In the genomic region with DNA sequence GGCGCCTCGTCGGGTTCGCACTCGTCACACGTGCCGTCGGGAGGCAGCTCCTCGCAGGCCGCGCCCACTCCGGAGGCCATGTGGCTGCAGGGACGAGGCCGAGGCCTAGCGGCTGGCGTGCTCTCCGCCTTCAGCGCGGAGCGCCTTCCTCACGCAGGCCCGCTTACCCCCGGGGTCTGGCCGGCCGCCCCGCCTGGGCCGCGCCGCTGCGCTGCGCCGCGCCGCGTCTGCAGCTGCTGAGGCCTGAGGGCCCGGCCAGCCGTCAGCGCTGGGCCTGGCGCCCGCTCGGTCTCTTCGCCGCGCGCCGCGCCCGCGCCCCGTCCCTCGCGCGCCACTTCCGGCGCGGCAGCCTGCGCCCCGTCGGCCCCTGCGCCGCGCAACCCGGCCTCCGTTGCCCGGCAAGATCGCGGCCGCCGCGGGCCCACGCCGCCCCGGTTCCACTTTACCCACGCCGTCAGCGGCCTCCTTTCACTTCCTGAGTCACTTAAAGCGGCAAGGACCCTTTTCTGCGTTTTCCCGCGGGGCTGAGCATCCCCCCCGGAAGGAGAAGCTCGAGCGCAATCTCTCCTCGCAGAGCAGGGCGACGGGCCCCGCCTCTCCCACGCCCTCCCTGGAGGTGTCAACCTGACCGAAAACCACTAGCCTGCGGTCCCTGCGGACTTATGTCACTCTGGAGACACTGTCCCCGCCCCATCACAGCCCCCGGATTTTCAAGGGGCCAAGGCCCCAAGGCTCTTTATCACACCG, we compare ENCODE assay signal across 8 mouse cellular contexts. TPM values are rescaled to one million over a fixed set of nuclear protein-coding genes. Genes with fewer than 3 reads are reported as not detected.
DNase-seq lines count a peak whose midpoint lies in the region; ATAC-seq lines count a peak whose summit lies in the region.

No protein-coding gene starts in this region.

- no peaks in the 10 kb centered on the region for H3K27me3 ChIP-seq in intestine, embryonic 15.5 days (replicated peaks)

- H3K36me3 ChIP-seq in intestine, embryonic 15.5 days: no peaks in the 10 kb centered on the region

- peak; percentile 95 for DNase-seq in adrenal gland, adult 2 months
- peak; percentile 87 for DNase-seq in embryo, embryonic 11 days
- peak; percentile 84 for DNase-seq in gastrocnemius, postnatal 25 days
- peak; percentile 83 to 91 for DNase-seq in left cerebral cortex, postnatal 14 days (ENCODE audit: low spot score in 2 of 2)
- peak; percentile 86 for DNase-seq in right cerebral cortex, postnatal 14 days
- DNase-seq in urinary bladder, postnatal 25 days (ENCODE audit: low spot score): peak; percentile 71

- WGBS in intestine, embryonic 15.5 days: under 1% methylated on average over 84 of the region's 94 CpGs

- H3K9me3 ChIP-seq in intestine, embryonic 15.5 days: no peaks in the 10 kb centered on the region

- H3K27ac ChIP-seq in intestine, embryonic 15.5 days: peak overlapping the region; percentile 97

- intact Hi-C loops in left cerebral cortex, postnatal 14 days (cut with DNase I): loop anchor here (5.0 to 10.0 kb wide), 3 partner anchors 47 to 308 kb away; no protein-coding TSS in a partner anchor

- peak overlapping the region; percentile 88 for H3K9ac ChIP-seq in intestine, embryonic 15.5 days

- H3K4me1 ChIP-seq in intestine, embryonic 15.5 days (replicated peaks): 0 out of 2 replicates have a peak, but pooled peaks cover 8% of the 10 kb centered on the region

- peak overlapping the region; percentile 75 for H3K4me3 ChIP-seq in intestine, embryonic 15.5 days (replicated peaks)

- peak overlapping the region; percentile 90 for H3K4me2 ChIP-seq in intestine, embryonic 15.5 days (replicated peaks)

- peak; percentile 96 for ATAC-seq in intestine, embryonic 15.5 days
- peak; percentile 95 for ATAC-seq in megakaryocyte-erythroid progenitor cell, adult 5-6 weeks (replicated peaks; ENCODE audit: low FRiP score, low TSS enrichment, poor library complexity, severe bottlenecking)

RNA-seq across cellular contexts. Expression of a gene that starts 6.8 kb away (rescaled TPM):
- 10 to 100 TPM; 59.9 to 61.0 TPM for total RNA-seq in adrenal gland, adult 2 months (2021)
- 20.6 and 20.9 TPM in 2 replicates for polyA plus RNA-seq in adrenal gland, adult 2 months (2012; rRNA removed)
- 10 to 100 TPM; 13.5 to 13.9 TPM for total RNA-seq in gastrocnemius, postnatal 25 days (2021)
- 21.1 and 25.5 TPM in 2 replicates for polyA plus RNA-seq in intestine, embryonic 15.5 days (2015; fragmentation: Nextera tagmentation; extraction: Ambion mirVana)
- 100 to 1,000 TPM; 172 to 173 TPM for total RNA-seq in left cerebral cortex, postnatal 14 days (2021)
- total RNA-seq in megakaryocyte-erythroid progenitor cell, adult 5-6 weeks (2014; fragmentation: Nextera tagmentation): 34.9 and 37.2 TPM in 2 replicates
- total RNA-seq in megakaryocyte-erythroid progenitor cell, adult 5-6 weeks (2017): 34.0 and 45.1 TPM in 2 replicates

RNA-seq across cellular contexts. Expression of a gene that starts 51.5 kb away (rescaled TPM):
- under 1 TPM; 0.35 to 0.66 TPM for total RNA-seq in adrenal gland, adult 2 months (2021)
- 0.70 and 1.6 TPM in 2 replicates for polyA plus RNA-seq in adrenal gland, adult 2 months (2012; rRNA removed)
- 1 to 10 TPM in 1 of 2 experiments, under 1 TPM in 1; 0.77 to 1.0 TPM for total RNA-seq in gastrocnemius, postnatal 25 days (2021)
- 6.7 and 7.8 TPM in 2 replicates for polyA plus RNA-seq in intestine, embryonic 15.5 days (2015; fragmentation: Nextera tagmentation; extraction: Ambion mirVana)
- 10 to 100 TPM; 85.8 to 97.7 TPM for total RNA-seq in left cerebral cortex, postnatal 14 days (2021)
- not detected in 2 replicates for total RNA-seq in megakaryocyte-erythroid progenitor cell, adult 5-6 weeks (2014; fragmentation: Nextera tagmentation)
- not detected in 2 replicates for total RNA-seq in megakaryocyte-erythroid progenitor cell, adult 5-6 weeks (2017)

Comparison
In these comparisons a context has a peak if more than half of its experiments do, and no peak if none do; other contexts are left out.
1. Peak in every context shown above with its lines: DNase-seq, ATAC-seq, H3K4me3 ChIP-seq and H3K27ac ChIP-seq.
2. RNA of a gene that starts 51.5 kb away (total RNA-seq): 85.8 to 97.7 TPM in left cerebral cortex, postnatal 14 days; 0.77 to 1.0 TPM in gastrocnemius, postnatal 25 days, 0.35 to 0.66 TPM in adrenal gland, adult 2 months and not detected in megakaryocyte-erythroid progenitor cell, adult 5-6 weeks; every median in the first group is over 10 times any median in the second.